Mouse (Mus musculus): ENCODE data around the gene Fam213b. TPM values are rescaled to one million over a fixed set of nuclear protein-coding genes. Genes with fewer than 3 reads are reported as not detected.
A peak's percentile ranks its signal among the peaks of the same experiment; 100 is the strongest.

Fam213b gene
- polyA plus RNA-seq, 1 experiment, result not detected

DNA sequence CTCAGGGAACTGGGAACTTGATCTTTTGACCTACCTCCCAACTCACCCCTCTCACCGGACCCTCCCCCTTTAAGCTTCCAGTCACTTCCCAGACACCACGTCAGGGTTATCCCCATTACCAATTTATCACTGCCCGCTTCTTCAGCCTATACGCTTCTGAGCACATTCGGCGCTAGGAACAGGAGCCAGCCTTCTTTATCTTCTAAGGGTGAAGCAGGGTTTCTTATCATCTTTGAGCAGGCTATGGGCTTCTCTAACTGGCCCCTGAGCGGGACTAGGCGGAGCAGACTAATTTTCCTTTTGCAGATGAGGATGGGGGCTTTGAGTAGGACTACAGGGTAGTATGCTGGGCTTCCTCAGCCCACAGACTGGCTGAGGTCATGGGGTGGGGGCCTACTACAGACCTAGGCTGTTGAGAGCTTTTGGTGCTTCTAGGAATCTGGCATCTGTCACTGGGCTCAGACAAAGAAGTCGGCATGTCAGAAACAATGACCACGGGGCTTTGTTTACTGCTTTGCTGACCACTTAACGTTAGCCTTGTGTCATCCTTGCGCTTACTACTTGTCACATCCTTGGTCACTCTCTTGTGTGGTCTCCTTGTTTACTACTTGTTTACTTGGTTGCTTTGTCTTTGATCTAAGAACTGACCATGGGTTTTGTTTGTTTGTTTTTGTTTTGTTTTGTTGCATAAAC, 29.6 kb upstream of the Fam213b start, which contains the start of gene Tnfrsf14:
TSS of gene Tnfrsf14 (minus strand) at position 169 of the 693 bp plus-strand sequence.
- TF ChIP-seq GATA1 (IDR thresholded peaks at IDR 0.05; ENCODE audit: low read length), result peak; percentile 68

DNA sequence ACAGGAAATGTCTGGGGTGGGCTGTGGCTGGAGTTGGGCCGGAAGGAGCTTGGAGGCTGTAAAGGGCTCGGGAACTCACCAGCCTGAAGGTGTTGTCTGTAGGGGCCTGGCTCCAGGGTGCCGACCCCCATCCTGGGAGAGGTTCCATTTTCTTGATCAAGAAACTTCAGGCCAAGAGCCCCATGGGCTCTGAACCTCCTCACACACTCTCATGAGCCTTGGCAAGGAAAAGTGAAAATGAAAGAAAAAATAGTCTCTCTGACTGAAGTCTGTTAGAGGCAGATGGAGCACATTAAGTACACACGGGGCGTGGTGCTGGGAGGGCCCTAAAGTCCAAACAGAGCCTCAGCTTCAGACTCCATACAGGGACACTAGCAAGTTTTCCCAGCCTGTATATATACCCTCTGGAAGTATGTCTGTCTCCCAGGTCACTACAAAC, 29.0 kb upstream of the Fam213b start:
- TF ChIP-seq GATA1 (IDR thresholded peaks at IDR 0.05; ENCODE audit: low read length), result no peak

DNA sequence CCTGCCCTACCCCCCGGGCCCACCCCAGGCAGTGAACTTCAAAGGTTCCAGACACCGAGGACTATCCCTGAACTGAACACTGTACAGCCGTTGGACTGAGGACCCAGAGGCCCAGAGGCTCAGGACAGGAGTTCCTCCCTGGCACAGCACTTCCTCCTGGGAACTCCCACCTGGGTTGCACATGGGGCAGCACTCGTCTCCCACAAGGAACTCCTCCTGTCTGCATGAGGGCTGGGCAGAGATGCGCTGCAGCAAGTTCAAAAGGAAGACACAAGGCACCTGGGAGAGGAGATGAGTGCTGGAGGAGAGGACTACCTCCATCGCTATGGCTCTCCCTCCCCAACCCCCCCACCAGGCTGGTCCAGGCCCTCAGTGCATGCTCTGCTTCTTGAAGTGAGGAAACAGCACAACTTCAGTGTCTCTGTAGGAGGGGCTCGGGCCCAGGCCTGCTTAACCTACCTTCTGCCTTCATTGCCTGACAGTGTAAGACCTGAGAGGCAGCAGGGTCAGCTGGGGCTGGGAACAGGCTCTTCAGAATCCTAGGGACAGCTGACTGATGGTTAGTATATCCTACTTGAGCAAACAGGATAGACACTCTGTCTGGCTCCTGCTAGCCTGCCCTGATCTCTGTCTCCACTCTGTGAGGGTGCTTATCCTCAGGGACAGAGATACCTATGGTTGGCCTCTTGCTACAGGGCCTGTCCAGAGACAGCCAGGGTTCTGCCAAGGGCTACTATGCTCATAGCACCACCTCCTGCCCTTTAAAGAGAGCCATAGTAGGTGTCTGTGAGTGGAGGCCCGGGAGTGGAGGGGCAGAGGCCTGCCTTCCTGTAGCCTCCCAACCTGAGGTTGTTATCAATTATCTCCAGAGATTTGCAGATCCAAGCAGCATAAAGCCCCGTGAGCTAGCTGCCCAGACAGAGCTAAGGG, 28.3 kb upstream of the Fam213b start:
- no peak for TF ChIP-seq GATA1 (IDR thresholded peaks at IDR 0.05; ENCODE audit: low read length)

DNA sequence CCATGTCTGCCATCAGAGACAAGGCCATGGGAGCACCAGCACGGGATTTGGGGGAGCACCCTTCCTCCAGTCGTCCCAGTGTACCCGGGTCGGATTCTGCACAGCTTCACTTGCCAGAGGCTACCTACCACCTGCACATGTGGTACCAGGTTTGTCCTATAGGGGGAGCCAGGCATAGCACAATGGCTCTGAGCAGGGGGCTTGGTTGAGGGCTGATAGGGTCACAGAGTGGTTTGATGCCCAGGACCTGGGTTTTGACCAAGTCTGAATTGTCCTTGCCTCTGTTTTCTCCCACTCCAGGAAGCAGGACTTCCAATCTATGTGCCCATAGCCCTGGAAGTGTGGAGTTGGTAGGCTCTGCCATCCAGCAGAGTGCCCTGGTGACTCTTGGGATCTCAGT, 26.5 kb upstream of the Fam213b start:
- TF ChIP-seq GATA1 (IDR thresholded peaks at IDR 0.05; ENCODE audit: low read length), result no peak

DNA sequence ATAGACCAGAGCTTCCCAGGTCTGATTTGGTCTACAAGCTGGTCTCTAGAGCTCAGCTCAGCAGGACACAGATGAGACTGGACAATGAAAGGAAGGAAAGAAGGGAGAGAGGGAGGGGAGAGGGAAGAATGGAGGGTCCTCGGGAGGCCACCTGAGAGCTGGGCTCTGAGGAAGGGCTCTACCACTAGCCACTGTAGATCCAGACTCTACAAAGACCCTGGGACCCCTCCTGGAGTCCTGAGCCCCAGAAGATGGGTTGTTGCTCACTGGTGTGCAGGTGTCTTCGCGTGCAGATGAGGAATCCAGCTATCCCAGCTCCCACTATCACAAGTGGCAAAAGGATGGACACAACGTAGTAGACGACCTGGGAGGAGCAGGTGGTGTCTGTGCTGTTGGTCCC, 24.0 kb upstream of the Fam213b start:
- TF ChIP-seq GATA1 (IDR thresholded peaks at IDR 0.05; ENCODE audit: low read length), result no peak

DNA sequence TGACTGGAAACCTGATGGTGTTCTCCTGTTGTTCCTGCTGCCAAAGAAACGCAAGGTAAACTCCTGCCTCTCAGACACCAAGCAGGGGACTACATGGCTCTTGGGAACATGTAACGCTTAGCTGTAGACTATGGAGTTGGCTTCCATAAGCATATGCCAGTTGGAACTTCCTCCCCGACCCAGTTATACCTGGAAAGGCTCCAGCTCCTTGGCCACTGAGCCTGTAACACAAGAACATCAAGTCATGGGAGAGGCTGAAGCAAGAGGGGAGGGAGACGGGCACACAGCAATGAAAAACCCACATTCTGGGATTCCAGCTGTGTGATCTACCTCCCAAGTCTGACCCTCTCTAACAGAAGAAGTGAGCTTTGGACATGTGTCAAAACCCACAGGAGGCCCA, 23.4 kb upstream of the Fam213b start:
- TF ChIP-seq GATA1 (IDR thresholded peaks at IDR 0.05; ENCODE audit: low read length), result no peak

DNA sequence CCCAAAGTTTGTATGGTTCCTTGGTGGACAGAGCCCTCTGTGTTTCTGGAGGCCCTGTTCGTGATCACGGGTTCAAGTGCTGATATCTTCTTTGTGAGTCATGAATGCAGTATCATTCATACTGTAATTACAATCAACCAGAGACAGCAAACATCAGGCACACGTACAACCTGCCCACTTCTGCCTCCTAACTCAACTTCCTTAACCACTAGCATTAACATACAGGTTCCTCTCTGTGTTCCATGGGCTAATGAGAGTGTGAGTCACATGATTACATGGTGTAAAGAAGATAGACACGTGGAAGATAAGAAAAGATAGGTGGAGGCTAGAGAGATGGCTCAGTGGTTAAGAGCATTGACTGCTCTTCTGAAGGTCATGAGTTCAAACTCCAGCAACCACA, 17.7 kb upstream of the Fam213b start:
- TF ChIP-seq GATA1 (IDR thresholded peaks at IDR 0.05; ENCODE audit: low read length), result no peak

DNA sequence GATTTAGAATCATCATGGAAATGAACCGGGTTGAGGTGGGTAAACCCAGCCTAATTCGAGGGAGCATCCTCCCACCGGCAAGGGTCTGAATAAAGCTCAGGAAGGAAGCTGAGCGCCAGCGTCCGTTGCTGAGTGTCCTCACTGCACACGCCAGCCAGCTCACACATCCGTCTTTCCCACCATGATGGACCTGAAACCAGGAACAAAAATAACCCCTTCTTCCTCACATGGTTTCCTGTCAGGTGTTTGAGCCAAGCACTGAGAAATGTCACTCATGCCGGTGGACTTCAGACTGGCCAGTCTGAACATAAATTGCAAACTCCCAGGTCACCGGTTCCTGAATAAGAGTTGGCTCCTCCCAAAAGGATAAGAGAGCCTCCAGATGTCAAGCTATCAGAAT, 16.4 kb upstream of the Fam213b start:
- no peak for TF ChIP-seq GATA1 (IDR thresholded peaks at IDR 0.05; ENCODE audit: low read length)

DNA sequence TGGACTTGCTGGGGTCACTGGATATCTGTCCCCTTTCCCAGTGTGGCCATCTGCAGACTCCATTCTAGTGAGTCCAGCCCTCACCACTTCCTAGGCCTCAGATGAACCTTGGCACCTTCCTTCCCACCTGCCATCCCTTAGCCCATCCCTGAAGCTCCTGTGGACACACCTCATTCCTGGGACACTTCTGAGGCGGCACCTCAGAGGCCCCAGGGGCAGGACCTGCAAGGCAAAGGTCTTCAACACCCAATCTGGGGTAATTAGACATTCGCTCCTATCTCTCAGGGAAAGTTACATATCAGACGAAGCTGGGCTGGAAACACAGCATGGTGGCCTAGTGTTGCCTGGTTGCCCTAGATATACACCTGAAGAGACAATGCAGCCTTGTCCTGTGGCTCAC, 15.8 kb upstream of the Fam213b start:
- TF ChIP-seq GATA1 (IDR thresholded peaks at IDR 0.05; ENCODE audit: low read length), result no peak

DNA sequence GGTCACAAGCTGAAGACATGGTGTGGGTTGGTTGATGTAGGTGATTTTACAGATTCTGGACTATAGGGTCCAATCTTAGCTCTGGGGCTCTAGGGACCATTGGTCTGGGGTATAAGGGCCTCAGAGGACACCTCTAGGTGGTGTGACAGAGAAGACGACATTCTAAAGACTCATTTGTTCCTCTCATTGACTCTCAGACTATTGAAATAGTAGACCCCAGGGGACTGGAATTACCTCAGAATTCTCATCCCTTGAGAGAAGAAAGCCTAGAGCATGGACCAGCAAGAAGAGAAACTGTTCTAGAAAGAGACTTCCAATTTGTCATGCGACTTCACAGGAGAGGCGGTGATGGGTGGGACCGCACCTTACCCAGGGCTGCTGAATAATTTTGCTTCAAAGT, 15.3 kb upstream of the Fam213b start:
- no peak for TF ChIP-seq GATA1 (IDR thresholded peaks at IDR 0.05; ENCODE audit: low read length)

DNA sequence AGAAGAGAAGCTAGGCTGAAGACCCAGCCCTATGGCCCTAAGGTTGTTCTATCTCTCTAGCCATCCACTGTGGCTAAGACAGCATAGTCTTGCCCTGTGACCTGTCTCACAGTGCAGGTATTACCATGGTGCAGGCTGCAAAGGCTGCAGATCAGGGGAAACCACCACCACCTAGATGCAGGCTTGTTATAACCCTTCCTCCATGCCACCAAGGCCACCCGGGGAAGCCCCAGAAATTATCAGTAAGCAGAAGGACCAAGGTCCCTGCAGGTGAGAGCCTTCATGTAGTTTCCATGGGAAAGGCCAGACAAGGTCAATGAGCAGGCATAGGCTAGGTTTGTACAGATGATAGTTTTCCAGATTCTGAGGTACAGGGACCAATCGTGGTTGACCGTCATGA, 14.9 kb upstream of the Fam213b start:
- no peak for TF ChIP-seq GATA1 (IDR thresholded peaks at IDR 0.05; ENCODE audit: low read length)

DNA sequence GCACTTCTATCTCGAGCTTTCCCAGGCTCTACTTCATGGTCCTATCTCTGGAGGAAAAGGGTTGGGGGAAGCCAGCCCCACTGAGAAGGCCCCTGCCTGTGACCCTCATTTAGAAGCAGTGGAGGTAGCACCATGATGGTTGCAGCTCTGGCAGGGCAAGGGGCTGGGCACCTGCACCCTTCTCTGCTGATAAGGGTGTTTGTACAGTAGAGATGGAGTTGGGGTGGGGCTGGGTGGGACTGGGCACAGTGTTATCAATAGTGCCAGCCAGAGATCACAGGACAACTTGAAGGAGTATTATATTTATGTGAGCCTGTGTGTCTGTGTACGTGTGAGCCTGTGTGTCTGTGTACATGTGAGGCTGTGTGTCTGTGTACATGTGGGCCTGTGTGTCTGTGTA, 12.7 kb upstream of the Fam213b start:
- TF ChIP-seq GATA1 (IDR thresholded peaks at IDR 0.05; ENCODE audit: low read length), result no peak

DNA sequence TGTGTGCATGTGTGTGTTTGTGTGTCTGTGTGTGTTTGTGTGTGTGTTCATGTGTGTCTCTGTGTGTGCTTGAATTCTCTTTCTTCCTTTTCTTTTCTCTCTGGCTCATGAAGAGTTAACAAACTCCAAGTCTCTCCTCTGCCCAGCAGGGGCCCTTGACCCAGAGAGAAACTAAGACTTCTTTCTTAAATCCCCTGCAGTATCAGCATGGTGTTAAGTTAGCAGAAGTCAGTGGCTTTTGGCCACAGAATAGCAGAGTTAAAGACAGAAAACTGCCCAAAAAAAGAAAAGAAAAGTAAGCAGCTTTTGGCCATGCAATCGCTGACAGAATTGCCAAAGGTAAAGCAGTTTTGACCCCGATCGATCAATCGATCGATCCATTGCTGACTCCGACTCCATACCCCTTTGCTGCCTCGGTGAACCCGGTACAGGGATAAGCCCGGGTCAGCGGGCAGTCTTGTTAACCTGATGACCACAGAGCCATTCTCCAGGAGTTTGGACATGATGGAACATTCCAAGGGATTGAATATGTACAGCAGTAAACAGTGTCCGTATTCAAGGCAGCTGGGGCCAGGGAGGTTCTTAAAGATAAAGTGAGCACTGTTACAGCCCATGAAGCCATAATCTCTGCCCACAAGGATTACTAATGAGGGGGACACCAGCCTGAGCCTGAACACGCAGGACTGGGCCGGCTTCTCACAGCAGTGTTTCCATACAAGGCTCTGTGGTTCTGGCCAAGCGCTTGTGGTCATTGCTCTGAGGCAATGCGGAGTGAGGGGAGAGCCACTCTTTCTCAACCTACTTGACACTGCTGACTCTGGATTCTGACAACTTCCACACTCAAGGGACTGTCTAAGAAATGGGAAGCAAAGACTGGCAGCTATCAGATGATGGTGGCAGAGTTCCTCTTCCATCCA, 11.9 kb upstream of the Fam213b start:
- TF ChIP-seq GATA1 (IDR thresholded peaks at IDR 0.05; ENCODE audit: low read length), result no peak

DNA sequence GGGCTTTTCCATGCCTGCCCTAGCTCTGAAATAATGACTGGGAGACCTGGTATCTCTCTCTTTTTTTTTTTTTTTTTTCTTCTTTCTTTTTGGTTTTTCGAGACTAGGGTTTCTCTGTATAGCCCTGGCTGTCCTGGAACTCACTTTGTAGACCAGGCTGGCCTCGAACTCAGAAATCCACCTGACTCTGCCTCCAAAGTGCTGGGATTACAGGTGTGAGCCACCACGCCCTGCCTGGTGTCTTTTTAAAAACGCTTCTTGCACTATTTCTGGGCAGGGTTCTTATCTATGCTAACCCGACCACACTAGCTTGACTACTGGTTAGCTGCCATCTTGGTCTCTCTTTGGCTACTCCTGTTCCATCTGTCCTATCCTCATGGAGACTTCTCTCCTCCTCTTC, 9.6 kb upstream of the Fam213b start:
- no peak for TF ChIP-seq GATA1 (IDR thresholded peaks at IDR 0.05; ENCODE audit: low read length)

DNA sequence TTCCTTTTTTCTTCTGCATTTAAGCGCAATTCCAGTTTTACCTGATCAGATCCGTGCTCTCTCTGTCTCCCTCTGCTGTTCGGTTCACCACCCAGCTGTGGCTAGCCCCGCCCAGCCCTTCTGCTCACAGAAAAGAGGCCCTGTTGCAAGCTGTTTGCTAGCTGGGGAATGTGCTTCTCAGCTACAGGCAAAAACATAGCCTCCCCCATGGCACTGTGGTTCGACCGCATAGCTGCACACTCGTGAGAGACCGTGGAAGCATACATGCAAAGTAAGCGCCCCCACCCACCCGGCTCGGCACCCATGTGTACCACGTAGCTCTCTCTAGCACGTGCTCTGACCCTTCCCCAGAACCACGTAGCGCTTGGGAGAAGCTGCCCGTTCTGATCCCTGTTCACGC, 8.9 kb upstream of the Fam213b start:
- no peak for TF ChIP-seq GATA1 (IDR thresholded peaks at IDR 0.05; ENCODE audit: low read length)

All from G1E-ER4 (cell line).